Mouse (Mus musculus) midbrain, embryonic 11.5 days (tissue): ENCODE data around the gene Syncrip. TPM values are rescaled to one million over a fixed set of nuclear protein-coding genes. Genes with fewer than 3 reads are reported as not detected.

ENCODE experiments used
- ATAC-seq: fragments of 200-750 bp; cut with Nextera tagmentation; 2 replicates; pipeline ENCODE4 v1.8.0; 2017; ENCODE audit warnings: moderate TSS enrichment, moderate library complexity; ENCODE audit not compliant: low FRiP score
- DNase-seq: peaks from one replicate; pipeline ENCODE4 v3.0.0; 2015; ENCODE audit warnings: low spot score; ENCODE audit errors: missing footprints
- H3K27ac ChIP-seq: fragments of 300-500 bp; sonication (generic); 2 replicates; pipeline ENCODE4 v1.5.1; 2014; ENCODE audit warnings: low read depth, low read length
- H3K27me3 ChIP-seq: fragments of 300-500 bp; sonication (generic); 2 replicates; pipeline ENCODE4 v1.6.1; 2014; ENCODE audit warnings: mild to moderate bottlenecking, low read length, moderate library complexity, mixed read lengths; ENCODE audit not compliant: control insufficient read depth, insufficient read depth
- H3K36me3 ChIP-seq: fragments of 300-500 bp; sonication (generic); 2 replicates; pipeline ENCODE4 v1.6.1; 2014; ENCODE audit warnings: mild to moderate bottlenecking, low read length, moderate library complexity, mixed read lengths; ENCODE audit not compliant: control insufficient read depth, insufficient read depth
- H3K4me1 ChIP-seq: fragments of 300-500 bp; sonication (generic); 2 replicates; pipeline ENCODE4 v1.6.1; 2014; ENCODE audit warnings: low read length; ENCODE audit not compliant: control insufficient read depth, insufficient read depth
- H3K4me2 ChIP-seq: fragments of 300-500 bp; sonication (generic); 2 replicates; pipeline ENCODE4 v1.6.1; 2014; ENCODE audit warnings: mild to moderate bottlenecking, moderate library complexity
- H3K4me3 ChIP-seq: fragments of 300-500 bp; sonication (generic); 2 replicates; pipeline ENCODE4 v1.5.1; 2014; ENCODE audit warnings: low read depth, low read length
- H3K9ac ChIP-seq: fragments of 300-500 bp; sonication (generic); 2 replicates; pipeline ENCODE4 v1.6.1; 2014; ENCODE audit warnings: low read length
- H3K9me3 ChIP-seq: fragments of 300-500 bp; sonication (generic); 2 replicates; pipeline ENCODE4 v1.6.1; 2016; ENCODE audit warnings: low read length; ENCODE audit not compliant: control insufficient read depth
- WGBS: fragments of 180-500 bp; shearing (Covaris S2); extraction: QIAGEN DNeasy Blood & Tissue Kit; methylation state at CpG from one replicate; pipeline ENCODE4 v1.1.7; 2014; 5-methylcytosine and 5-hydroxymethylcytosine counted together
- polyA plus RNA-seq: library from polyadenylated mRNA; unstranded; fragments of >200 nt; fragmentation: Nextera tagmentation; extraction: Ambion mirVana; gene quantifications from 2 replicates; pipeline ENCODE4 v1.2.1, GENCODE M21; 2014

Syncrip gene
- polyA plus RNA-seq, 1 experiment from 2014 or later = 132 TPM

DNA sequence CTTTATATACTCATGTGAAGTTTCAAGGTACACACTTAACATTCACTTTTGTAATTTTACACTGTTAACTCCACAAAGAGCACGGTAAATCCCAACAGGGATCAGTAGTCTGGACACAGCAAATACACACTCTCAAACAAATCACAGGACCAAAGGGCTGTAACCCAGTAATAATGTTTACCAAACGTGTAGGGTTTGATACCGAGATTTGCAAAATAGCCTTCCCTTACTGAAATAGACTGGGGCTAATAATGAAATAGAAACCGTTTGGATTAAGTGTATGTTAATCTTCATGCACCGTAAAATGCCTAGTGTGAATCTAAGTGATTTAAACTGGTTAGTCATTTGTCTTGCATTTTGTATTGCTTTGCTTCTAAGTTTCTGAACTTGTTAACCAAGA is 42.4 kb downstream of the Syncrip start:
- H3K4me3 ChIP-seq = no peak overlapping the region
- no peaks in the 10 kb centered on the region for H3K36me3 ChIP-seq

DNA sequence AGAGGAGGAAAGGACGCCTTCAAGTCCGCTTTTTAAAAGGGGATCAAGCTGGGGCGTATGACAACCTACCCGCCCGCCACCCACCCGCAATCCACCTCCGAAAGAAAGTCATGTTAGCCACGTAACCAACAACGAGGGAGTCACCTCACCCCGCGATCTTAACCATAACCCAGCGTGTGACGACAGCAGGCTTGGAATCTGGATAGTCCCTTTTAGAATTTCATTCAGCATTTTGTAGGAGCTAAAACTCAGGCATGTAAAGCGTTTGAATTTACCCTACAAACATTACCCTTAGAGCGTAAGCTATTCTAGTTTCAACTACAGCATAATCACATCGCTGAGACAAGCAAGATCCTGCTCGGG is 43.2 kb downstream of the Syncrip start:
- Histone ChIP-seq H3K4me1 (peaks cover 2% of the 10 kb centered on the region; the same call in 1 of the 2 replicates), H3K9ac (peak overlapping the region; percentile 80), H3K27me3 (no peaks in the 10 kb centered on the region), H3K4me2 (peak overlapping the region; percentile 93), H3K4me3 (peak overlapping the region; percentile 71), H3K27ac (peak overlapping the region; percentile 40), H3K36me3 (no peaks in the 10 kb centered on the region), H3K9me3 (no peaks in the 10 kb centered on the region)
- under 1% methylated on average over 17 of the region's 17 CpGs for WGBS
- ATAC-seq = no peak
- no peak for DNase-seq

More for the DNA sequence above, 42.4 kb downstream of the Syncrip start:
- DNase-seq (no peak), ATAC-seq (no peak)
- Histone ChIP-seq H3K9ac (no peak overlapping the region), H3K27ac (no peak overlapping the region), H3K4me2 (no peak overlapping the region), H3K27me3 (no peaks in the 10 kb centered on the region), H3K4me1 (peaks cover 2% of the 10 kb centered on the region; the same call in 1 of the 2 replicates), H3K9me3 (no peaks in the 10 kb centered on the region)
- 36% methylated on average over 5 of the region's 5 CpGs for WGBS

GRCm38 (mm10) chr9:88438555-88439237 is 43.7 kb downstream of the Syncrip start, which contains the start of gene Snx14:
Gene Snx14 (minus strand): TSS chr9:88438958.
- Histone ChIP-seq H3K4me2 (peak within 1 kb of the TSS; percentile 93), H3K27me3 (no peaks in the 10 kb centered on the region), H3K4me3 (peak within 1 kb of the TSS; percentile 71), H3K9me3 (no peaks in the 10 kb centered on the region), H3K27ac (peak within 1 kb of the TSS; percentile 40), H3K9ac (peak within 1 kb of the TSS; percentile 80), H3K36me3 (no peaks in the 10 kb centered on the region), H3K4me1 (peaks cover 2% of the 10 kb centered on the region; the same call in 1 of the 2 replicates)
- WGBS = under 1% methylated on average over 60 of the region's 62 CpGs
- DNase-seq (peak; percentile 99), ATAC-seq (peak; percentile 97)

GRCm38 (mm10) chr9:88438237-88438554 is 44.2 kb downstream of the Syncrip start:
- Histone ChIP-seq H3K9ac (peak overlapping the region; percentile 80), H3K27ac (no peak overlapping the region), H3K27me3 (no peaks in the 10 kb centered on the region), H3K4me1 (peaks cover 2% of the 10 kb centered on the region; the same call in 1 of the 2 replicates), H3K4me3 (peak overlapping the region; percentile 71), H3K4me2 (peak overlapping the region; percentile 93), H3K36me3 (no peaks in the 10 kb centered on the region), H3K9me3 (no peaks in the 10 kb centered on the region)
- ATAC-seq = no peak; the same call in 1 of the 2 replicates
- no peak for DNase-seq
- 4% methylated on average over 15 of the region's 15 CpGs for WGBS

- Histone ChIP-seq H3K9ac (peak overlapping the region; percentile 80), H3K36me3 (no peaks in the 10 kb centered on the region), H3K27ac (no peak overlapping the region), H3K27me3 (no peaks in the 10 kb centered on the region), H3K4me3 (peak overlapping the region; percentile 71), H3K4me1 (peaks cover 2% of the 10 kb centered on the region; the same call in 1 of the 2 replicates), H3K4me2 (peak overlapping the region; percentile 93), H3K9me3 (no peaks in the 10 kb centered on the region)
- ATAC-seq (no peak), DNase-seq (no peak)
- 68% methylated on average over 10 of the region's 10 CpGs for WGBS
Observed at GRCm38 (mm10) chr9:88437342-88438236, 44.8 kb downstream of the Syncrip start.

- Histone ChIP-seq H3K27ac (no peak overlapping the region), H3K4me1 (no peaks in the 10 kb centered on the region), H3K4me3 (no peak overlapping the region), H3K27me3 (no peaks in the 10 kb centered on the region), H3K36me3 (no peaks in the 10 kb centered on the region), H3K9me3 (no peaks in the 10 kb centered on the region), H3K9ac (no peak overlapping the region), H3K4me2 (no peak overlapping the region)
- DNase-seq (no peak), ATAC-seq (no peak)
- WGBS = 86% methylated on average over 2 of the region's 2 CpGs
Observed at GRCm38 (mm10) chr9:88424356-88424755, 58.0 kb downstream of the Syncrip start.

GRCm38 (mm10) chr9:88422428-88422827 is 59.9 kb downstream of the Syncrip start:
- no peak overlapping the region for H3K27ac ChIP-seq
- H3K9ac ChIP-seq = no peak overlapping the region
- H3K4me3 ChIP-seq = no peak overlapping the region
- ATAC-seq = no peak
- no peak overlapping the region for H3K4me2 ChIP-seq
- no peaks in the 10 kb centered on the region for H3K9me3 ChIP-seq
- no peaks in the 10 kb centered on the region for H3K27me3 ChIP-seq
- H3K4me1 ChIP-seq = no peaks in the 10 kb centered on the region
- no peaks in the 10 kb centered on the region for H3K36me3 ChIP-seq
- no peak for DNase-seq
- WGBS = 96% methylated on average over 4 of the region's 4 CpGs

DNA sequence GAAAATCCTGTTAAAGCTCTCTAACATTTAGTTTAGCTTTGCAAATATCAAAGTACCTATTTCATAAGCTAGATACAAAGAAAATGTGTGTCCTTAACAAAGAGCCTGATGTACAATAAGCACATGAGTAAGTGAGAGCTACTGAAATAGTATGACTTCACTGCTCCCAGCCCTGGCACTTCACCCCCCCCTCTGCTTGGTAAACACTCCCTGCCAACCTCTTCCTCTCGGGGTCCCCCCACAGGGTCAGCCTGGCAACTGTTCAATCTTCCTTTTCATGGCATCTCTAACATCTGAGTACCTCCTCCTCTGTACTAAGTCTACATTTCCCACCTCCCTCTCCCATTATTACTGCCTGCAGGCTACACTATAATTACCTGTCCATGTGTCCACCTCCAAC is 65.6 kb downstream of the Syncrip start:
- Histone ChIP-seq H3K27ac (no peak overlapping the region), H3K9ac (no peak overlapping the region), H3K4me2 (no peak overlapping the region), H3K4me3 (no peak overlapping the region), H3K27me3 (no peaks in the 10 kb centered on the region), H3K9me3 (no peaks in the 10 kb centered on the region), H3K36me3 (no peaks in the 10 kb centered on the region), H3K4me1 (no peaks in the 10 kb centered on the region)
- ATAC-seq (no peak), DNase-seq (no peak)
- WGBS = 84% methylated on average over 1 of the region's 1 CpGs

- Histone ChIP-seq H3K4me1 (no peaks in the 10 kb centered on the region), H3K36me3 (no peaks in the 10 kb centered on the region), H3K4me2 (no peak overlapping the region), H3K9me3 (no peaks in the 10 kb centered on the region), H3K27ac (no peak overlapping the region), H3K27me3 (no peaks in the 10 kb centered on the region), H3K9ac (no peak overlapping the region), H3K4me3 (no peak overlapping the region)
- 92% methylated on average over 2 of the region's 2 CpGs for WGBS
- ATAC-seq (no peak), DNase-seq (no peak)
Observed at GRCm38 (mm10) chr9:88409978-88410377, 72.4 kb downstream of the Syncrip start.
